Comparison of ENCODE assay signal across 8 mouse cellular contexts in the genomic region with DNA sequence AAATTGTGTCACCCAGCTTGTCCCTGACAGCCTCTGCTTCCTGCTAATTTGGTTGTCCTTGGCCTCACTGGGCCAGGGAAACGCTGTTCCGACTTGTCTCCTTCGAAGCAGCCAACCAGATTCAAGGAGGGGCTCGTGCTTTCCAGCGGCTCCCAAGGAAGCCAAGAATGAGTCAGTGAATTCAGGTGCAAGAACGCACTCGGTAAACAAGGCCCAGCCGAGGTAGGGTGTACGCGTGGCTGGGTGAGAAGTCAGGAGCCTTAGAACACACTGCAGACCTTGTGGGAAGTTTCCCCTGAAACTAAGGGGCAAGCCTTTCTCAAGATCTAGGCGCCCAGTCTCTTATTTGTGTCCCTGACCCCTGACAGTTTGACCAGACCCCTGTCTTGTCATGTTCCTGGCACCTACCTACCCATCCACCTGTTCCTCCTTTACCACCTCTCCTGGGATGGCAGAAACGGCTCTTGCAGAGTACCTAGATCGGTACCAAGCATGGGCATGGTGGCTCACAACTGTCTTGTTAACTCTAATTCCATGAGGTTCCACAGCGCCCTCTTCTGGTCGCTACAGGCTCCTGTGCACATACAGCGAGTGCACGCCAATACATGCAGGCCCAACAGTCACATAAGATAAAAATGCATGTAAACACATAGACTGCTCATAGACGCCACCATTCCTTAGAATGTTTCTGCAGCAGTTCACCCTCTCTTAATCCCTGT. TPM values are rescaled to one million over a fixed set of nuclear protein-coding genes. Genes with fewer than 3 reads are reported as not detected.
A peak's percentile ranks its signal among the peaks of the same experiment; 100 is the strongest.
DNase-seq lines count a peak whose midpoint lies in the region; ATAC-seq and TF ChIP-seq lines count a peak whose summit lies in the region.

Gene Dhx32 (minus strand): TSS at position 10 of the 719 bp plus-strand sequence.

- peak; percentile 62; the same call in 1 of the 2 replicates for ATAC-seq in forebrain, embryonic 13.5 days
- ATAC-seq in lung, embryonic 15.5 days (ENCODE audit: borderline replicate concordance, extremely low read depth, low FRiP score, low TSS enrichment), result peak; percentile 76; the same call in 1 of the 2 replicates

- TF ChIP-seq CTCF in ES-Bruce4 (IDR thresholded peaks at IDR 0.05; ENCODE audit: low read depth, low read length), result peak; percentile 94

- H3K36me3 ChIP-seq in ES-Bruce4 (ENCODE audit: control insufficient read depth, insufficient read depth, low read length, poor library complexity, severe bottlenecking), result no peaks in the 10 kb centered on the region
- no peaks in the 10 kb centered on the region for H3K36me3 ChIP-seq in forebrain, embryonic 13.5 days (ENCODE audit: poor library complexity, severe bottlenecking)
- H3K36me3 ChIP-seq in lung, embryonic 15.5 days, result no peaks in the 10 kb centered on the region

- H3K27me3 ChIP-seq in ES-Bruce4 (ENCODE audit: control insufficient read depth, insufficient read depth, low read length, poor library complexity, severe bottlenecking), result no peaks in the 10 kb centered on the region
- no peaks in the 10 kb centered on the region for H3K27me3 ChIP-seq in forebrain, embryonic 13.5 days
- no peaks in the 10 kb centered on the region for H3K27me3 ChIP-seq in lung, embryonic 15.5 days

- H3K4me1 ChIP-seq in ES-Bruce4 (ENCODE audit: control insufficient read depth, insufficient read depth, low read length), result no peaks in the 10 kb centered on the region
- H3K4me1 ChIP-seq in forebrain, embryonic 13.5 days, result 0 out of 2 replicates have a peak, but pooled peaks cover 4% of the 10 kb centered on the region
- H3K4me1 ChIP-seq in lung, embryonic 15.5 days, result peaks cover 8% of the 10 kb centered on the region; the same call in 1 of the 2 replicates

- H3K4me3 ChIP-seq in ES-Bruce4 (ENCODE audit: low read depth, low read length), result peak within 1 kb of the TSS; percentile 50
- no peak within 1 kb of the TSS for H3K4me3 ChIP-seq in forebrain, embryonic 13.5 days
- no peak within 1 kb of the TSS for H3K4me3 ChIP-seq in lung, embryonic 15.5 days

- peak within 1 kb of the TSS; percentile 69 for H3K27ac ChIP-seq in ES-Bruce4 (ENCODE audit: insufficient read depth, low read length)
- H3K27ac ChIP-seq in forebrain, embryonic 13.5 days, result no peak within 1 kb of the TSS
- H3K27ac ChIP-seq in lung, embryonic 15.5 days, result peak within 1 kb of the TSS; percentile 58

- 0 out of 2 replicates have a peak, but pooled peaks have one; percentile 9 for TF ChIP-seq EP300 in ES-Bruce4 (IDR thresholded peaks at IDR 0.05; ENCODE audit: insufficient read depth, low read depth, low read length)

- peak; percentile 83 for DNase-seq in c-Kit-positive CD71-negative TER-119-negative erythroid progenitor cells, embryonic 14.5 days (ENCODE audit: low read depth)
- peak; percentile 78 to 83 for DNase-seq in heart, postnatal 14 days
- DNase-seq in layer of hippocampus, adult 18-20 months (ENCODE audit: low spot score in 2 of 2), result peak in 1 of 2 experiments; percentile 83
- DNase-seq in ovary, adult 18-20 months (ENCODE audit: low spot score), result peak; percentile 55
- peak; percentile 83 for DNase-seq in thymus, postnatal 4 days

- WGBS in forebrain, embryonic 13.5 days, result 19% methylated on average over 18 of the region's 18 CpGs
- 25% methylated on average over 18 of the region's 18 CpGs for WGBS in lung, embryonic 15.5 days

- no peaks in the 10 kb centered on the region for H3K9me3 ChIP-seq in ES-Bruce4 (replicated peaks; ENCODE audit: control insufficient read depth, insufficient read depth, low read length, poor library complexity, severe bottlenecking)
- H3K9me3 ChIP-seq in forebrain, embryonic 13.5 days (replicated peaks), result no peaks in the 10 kb centered on the region
- no peaks in the 10 kb centered on the region for H3K9me3 ChIP-seq in lung, embryonic 15.5 days

- peak within 1 kb of the TSS; percentile 15; the same call in 1 of the 2 replicates for H3K4me2 ChIP-seq in forebrain, embryonic 13.5 days
- peak within 1 kb of the TSS; percentile 22; the same call in 1 of the 2 replicates for H3K4me2 ChIP-seq in lung, embryonic 15.5 days

- no peak for TF ChIP-seq POLR2A in ES-Bruce4 (IDR thresholded peaks at IDR 0.05; ENCODE audit: insufficient read depth, low read length)

- intact Hi-C loops in heart, postnatal 14 days (cut with DNase I), result loop anchor here (2.0 kb wide), 1 partner anchor 74 kb away; the partner anchor contains the start of gene Bccip

- H3K9ac ChIP-seq in ES-Bruce4 (ENCODE audit: low read depth, poor library complexity, severe bottlenecking), result peak within 1 kb of the TSS; percentile 25
- no peak within 1 kb of the TSS for H3K9ac ChIP-seq in forebrain, embryonic 13.5 days
- H3K9ac ChIP-seq in lung, embryonic 15.5 days, result no peak within 1 kb of the TSS

RNA-seq across cellular contexts. Expression of gene Dhx32, which starts in this region (rescaled TPM):
- polyA plus RNA-seq in ES-Bruce4 (2011; ENCODE audit: insufficient read depth, insufficient read length, low read depth, missing spikeins), result 27.1 and 27.8 TPM in 2 replicates
- 45.7 and 52.3 TPM in 2 replicates for polyA plus RNA-seq in forebrain, embryonic 13.5 days (2015; fragmentation: Nextera tagmentation; extraction: Ambion mirVana)
- 10 to 100 TPM; 32.3 to 33.7 TPM for total RNA-seq in heart, postnatal 14 days (2021)
- 10 to 100 TPM; 35.4 to 36.5 TPM for total RNA-seq in layer of hippocampus, adult 18-20 months (2021)
- polyA plus RNA-seq in lung, embryonic 15.5 days (2015; fragmentation: Nextera tagmentation; extraction: Ambion mirVana), result 26.4 and 27.7 TPM in 2 replicates
